Mouse (Mus musculus) testis, adult 2 months (tissue): Measurements from ENCODE around the gene Tmem265.

Experiments
- CTCF ChIP-seq: fragments of 200-500 bp; IDR thresholded peaks from 2 replicates; pipeline ENCODE4 v1.5.1; 2012; ENCODE audit warnings: low read depth, mild to moderate bottlenecking, inconsistent platforms, low read length, moderate library complexity; ENCODE audit not compliant: control insufficient read depth, insufficient read depth, insufficient replicate concordance
- POLR2A ChIP-seq: fragments of 200-500 bp; IDR thresholded peaks from 2 replicates; pipeline ENCODE4 v1.6.1; 2012; ENCODE audit warnings: low read depth, mild to moderate bottlenecking, inconsistent platforms, low read length, moderate library complexity; ENCODE audit not compliant: control insufficient read depth

DNA sequence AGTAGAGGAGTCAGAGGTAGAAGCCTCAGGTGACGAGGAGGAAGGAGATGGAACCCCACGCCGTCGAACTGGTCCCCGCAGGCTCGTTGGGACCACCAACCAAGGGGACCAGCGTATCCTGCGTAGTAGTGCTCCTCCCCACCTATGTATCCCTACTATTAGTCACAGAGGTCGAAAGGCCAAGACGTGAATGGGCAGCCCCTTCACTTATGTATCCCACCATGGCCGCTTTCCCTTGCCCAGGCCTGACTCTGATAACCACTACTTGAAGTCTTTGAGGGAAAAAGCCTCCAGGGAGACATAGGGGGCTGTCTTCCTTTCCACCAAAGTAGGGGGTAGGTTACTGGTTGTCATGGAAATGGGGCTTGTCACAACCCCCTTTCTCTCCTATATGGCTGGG lies 610 bp upstream of the Tmem265 start:
- TF ChIP-seq CTCF = no peak
- TF ChIP-seq POLR2A = no peak
